Mouse (Mus musculus) liver, postnatal 0 days (tissue): ENCODE measurements around the gene Ing2. TPM values are rescaled to one million over a fixed set of nuclear protein-coding genes. Genes with fewer than 3 reads are reported as not detected.
A peak's percentile ranks its signal among the peaks of the same experiment; 100 is the strongest.

Source experiments
- ATAC-seq: fragments of 200-750 bp; cut with Nextera tagmentation; 2 replicates; pipeline ENCODE4 v1.8.0; 2017; ENCODE audit warnings: mild to moderate bottlenecking, moderate library complexity
- DNase-seq: peaks from one replicate; pipeline ENCODE4 v3.0.0-alpha.2; 2016
- H3K27ac ChIP-seq: fragments of 300-500 bp; sonication (generic); 2 replicates; pipeline ENCODE4 v1.5.1; 2014; ENCODE audit warnings: antibody characterized with exemption, moderate library complexity, mild to moderate bottlenecking, low read depth
- H3K27me3 ChIP-seq: fragments of 300-500 bp; sonication (generic); 2 replicates; pipeline ENCODE4 v1.6.1; 2014; ENCODE audit warnings: low read length, control low read depth, mixed read lengths; ENCODE audit not compliant: insufficient read depth
- H3K36me3 ChIP-seq: fragments of 300-500 bp; sonication (generic); replicated peaks from 2 replicates; pipeline ENCODE4 v1.6.1; 2014; ENCODE audit warnings: mild to moderate bottlenecking, control low read depth, low read length, moderate library complexity, mixed read lengths; ENCODE audit not compliant: insufficient read depth
- H3K4me1 ChIP-seq: fragments of 300-500 bp; sonication (generic); 2 replicates; pipeline ENCODE4 v1.6.1; 2014; ENCODE audit warnings: antibody characterized with exemption, mild to moderate bottlenecking, control low read depth; ENCODE audit not compliant: insufficient read depth
- H3K4me2 ChIP-seq: fragments of 300-500 bp; sonication (generic); 2 replicates; pipeline ENCODE4 v1.6.1; 2014; ENCODE audit warnings: low read depth, mild to moderate bottlenecking, low read length, moderate library complexity, mixed read lengths
- H3K4me3 ChIP-seq: fragments of 300-500 bp; sonication (generic); 2 replicates; pipeline ENCODE4 v1.5.1; 2014; ENCODE audit warnings: low read depth, low read length
- H3K9ac ChIP-seq: fragments of 300-500 bp; sonication (generic); replicated peaks from 2 replicates; pipeline ENCODE4 v1.6.1; 2014; ENCODE audit warnings: mild to moderate bottlenecking, moderate library complexity
- H3K9me3 ChIP-seq: fragments of 300-500 bp; sonication (generic); 2 replicates; pipeline ENCODE4 v1.6.1; 2016; ENCODE audit warnings: mild to moderate bottlenecking, control low read depth, low read length, mixed read lengths
- CTCF ChIP-seq: sonication (generic); IDR thresholded peaks from 2 replicates; pipeline ENCODE4 v1.5.1; 2016; ENCODE audit warnings: antibody characterized with exemption, low read depth
- EP300 ChIP-seq: IDR thresholded peaks from 2 replicates; pipeline ENCODE4 v1.6.1; 2016; ENCODE audit warnings: antibody characterized with exemption, low read depth, mild to moderate bottlenecking
- WGBS: fragments of 180-500 bp; shearing (Covaris S2); extraction: QIAGEN DNeasy Blood & Tissue Kit; methylation state at CpG from one replicate; pipeline ENCODE4 v1.1.7; 2014; ENCODE audit not compliant: insufficient replicate concordance; 5-methylcytosine and 5-hydroxymethylcytosine counted together
- polyA plus RNA-seq: library from polyadenylated mRNA; unstranded; fragments of >200 nt; fragmentation: Nextera tagmentation; extraction: Ambion mirVana; gene quantifications from 2 replicates; pipeline ENCODE4 v1.2.1, GENCODE M21; 2015

Ing2 gene
- polyA plus RNA-seq: 10.3 and 12.6 TPM in 2 replicates

DNA sequence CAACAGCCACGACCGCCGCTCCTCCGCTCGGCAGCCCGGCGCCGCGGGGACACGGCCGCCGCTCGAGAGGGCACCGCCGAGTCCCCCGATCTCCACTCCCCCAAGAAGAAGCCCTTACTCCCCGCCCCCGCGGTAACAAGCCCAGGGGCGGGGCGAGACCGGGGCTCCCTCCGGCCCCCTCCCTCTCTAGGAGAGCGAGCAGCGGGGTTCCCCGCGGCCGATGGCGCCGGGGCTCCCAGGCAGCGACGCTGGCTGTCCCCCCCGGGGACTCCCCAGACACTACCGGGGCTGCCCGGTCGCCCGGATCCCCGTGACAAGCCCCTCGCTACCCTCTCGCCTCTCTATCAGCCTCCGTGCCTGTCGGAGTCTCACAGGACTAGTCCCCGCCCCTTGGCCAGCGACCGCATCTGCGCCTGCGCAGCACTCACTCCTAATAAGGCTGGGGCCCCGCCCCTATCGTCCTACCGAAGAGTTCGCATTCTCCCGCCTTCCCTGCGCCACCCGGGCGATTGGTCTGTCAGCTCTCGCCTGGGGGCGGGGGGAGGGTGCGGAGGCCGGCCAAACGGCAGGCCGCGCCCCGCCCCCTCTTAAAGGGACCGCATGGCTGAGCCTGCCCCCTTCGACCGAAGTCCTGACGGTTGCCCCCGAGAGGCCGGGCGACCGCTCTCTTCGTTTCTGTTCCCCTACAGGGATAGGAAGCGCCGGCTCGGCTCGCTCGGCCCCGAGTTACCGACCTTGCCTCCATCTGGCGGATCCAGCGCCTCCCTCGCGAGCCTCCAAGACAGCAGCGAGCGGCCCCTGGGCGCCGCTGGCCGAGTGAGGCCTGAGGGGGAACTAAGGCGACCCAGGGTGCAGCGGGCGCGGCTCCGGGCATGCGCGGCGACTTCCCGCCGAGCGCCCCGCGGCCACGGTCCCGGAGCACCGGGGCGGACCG is at the start of gene Ing2:
Gene Ing2, minus strand, starts transcription at position 780 of the 934 bp plus-strand sequence.
- TF ChIP-seq CTCF (no peak; the same call in 1 of the 2 replicates), EP300 (no peak; the same call in 1 of the 2 replicates)
- DNase-seq (peak; percentile 100), ATAC-seq (peak; percentile 89)
- peak within 1 kb of the TSS; percentile 87 for H3K4me3 ChIP-seq
- peak within 1 kb of the TSS; percentile 90 for H3K4me2 ChIP-seq
- 3% methylated on average over 75 of the region's 106 CpGs for WGBS
- H3K36me3 ChIP-seq: no peaks in the 10 kb centered on the region
- H3K27ac ChIP-seq: peak within 1 kb of the TSS; percentile 97
- peaks cover 13% of the 10 kb centered on the region for H3K4me1 ChIP-seq
- peak within 1 kb of the TSS; percentile 89 for H3K9ac ChIP-seq
- no peaks in the 10 kb centered on the region for H3K27me3 ChIP-seq
- no peaks in the 10 kb centered on the region for H3K9me3 ChIP-seq

DNA sequence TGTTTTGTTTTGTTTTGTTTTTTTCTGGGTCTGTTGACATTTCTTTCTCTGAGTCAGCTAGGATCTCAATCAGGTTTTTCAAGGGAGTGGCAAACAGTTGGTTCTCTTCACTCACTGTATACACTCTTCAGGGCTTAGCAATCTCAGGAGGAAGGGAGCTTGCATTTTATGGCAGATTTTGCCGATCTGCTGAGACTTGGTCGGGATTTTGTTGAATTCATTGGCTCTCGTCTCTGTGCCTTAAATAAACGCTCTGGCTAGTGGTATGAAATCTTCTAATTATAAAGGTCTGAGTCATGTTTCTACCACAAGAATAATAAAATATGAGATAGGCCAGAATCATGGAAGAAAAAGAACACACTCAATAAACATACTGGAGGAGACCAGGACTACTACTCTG is 46.3 kb upstream of the Ing2 start:
- H3K4me2 ChIP-seq: no peak overlapping the region
- no peaks in the 10 kb centered on the region for H3K4me1 ChIP-seq
- TF ChIP-seq EP300: no peak
- TF ChIP-seq CTCF: no peak
- H3K36me3 ChIP-seq: no peaks in the 10 kb centered on the region
- H3K9ac ChIP-seq: no peak overlapping the region
- DNase-seq: no peak
- H3K27ac ChIP-seq: no peak overlapping the region
- no peaks in the 10 kb centered on the region for H3K9me3 ChIP-seq
- H3K4me3 ChIP-seq: no peak overlapping the region
- WGBS: 72% methylated on average over 4 of the region's 4 CpGs
- H3K27me3 ChIP-seq: no peaks in the 10 kb centered on the region
- no peak for ATAC-seq

DNA sequence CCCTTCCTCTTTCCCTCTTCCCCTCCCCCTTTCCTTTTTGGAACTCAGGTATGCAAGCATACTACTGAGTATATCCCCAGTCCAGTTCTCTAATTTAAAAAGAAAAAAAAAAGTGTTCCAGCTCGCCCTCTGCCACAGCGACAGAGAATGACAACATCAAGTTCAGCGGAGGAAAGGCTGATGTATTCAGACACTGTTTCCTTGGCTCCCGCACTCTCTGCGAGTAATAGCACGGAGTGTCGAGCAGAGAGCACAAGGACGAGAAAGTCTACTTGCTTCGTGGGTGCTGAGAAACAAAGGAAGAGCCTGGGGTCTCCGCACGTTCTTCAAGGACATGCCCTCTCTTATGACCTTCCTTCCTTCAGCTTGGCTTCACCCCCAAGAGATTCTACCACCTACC is 43.3 kb upstream of the Ing2 start:
- no peak for ATAC-seq
- Histone ChIP-seq H3K4me2 (no peak overlapping the region), H3K4me3 (no peak overlapping the region), H3K9ac (no peak overlapping the region), H3K27ac (no peak overlapping the region), H3K9me3 (no peaks in the 10 kb centered on the region), H3K36me3 (no peaks in the 10 kb centered on the region), H3K27me3 (no peaks in the 10 kb centered on the region), H3K4me1 (peaks cover 9% of the 10 kb centered on the region)
- peak; percentile 18; the same call in 1 of the 2 replicates for TF ChIP-seq CTCF
- no peak for TF ChIP-seq EP300
- DNase-seq: no peak
- 20% methylated on average over 11 of the region's 11 CpGs for WGBS

DNA sequence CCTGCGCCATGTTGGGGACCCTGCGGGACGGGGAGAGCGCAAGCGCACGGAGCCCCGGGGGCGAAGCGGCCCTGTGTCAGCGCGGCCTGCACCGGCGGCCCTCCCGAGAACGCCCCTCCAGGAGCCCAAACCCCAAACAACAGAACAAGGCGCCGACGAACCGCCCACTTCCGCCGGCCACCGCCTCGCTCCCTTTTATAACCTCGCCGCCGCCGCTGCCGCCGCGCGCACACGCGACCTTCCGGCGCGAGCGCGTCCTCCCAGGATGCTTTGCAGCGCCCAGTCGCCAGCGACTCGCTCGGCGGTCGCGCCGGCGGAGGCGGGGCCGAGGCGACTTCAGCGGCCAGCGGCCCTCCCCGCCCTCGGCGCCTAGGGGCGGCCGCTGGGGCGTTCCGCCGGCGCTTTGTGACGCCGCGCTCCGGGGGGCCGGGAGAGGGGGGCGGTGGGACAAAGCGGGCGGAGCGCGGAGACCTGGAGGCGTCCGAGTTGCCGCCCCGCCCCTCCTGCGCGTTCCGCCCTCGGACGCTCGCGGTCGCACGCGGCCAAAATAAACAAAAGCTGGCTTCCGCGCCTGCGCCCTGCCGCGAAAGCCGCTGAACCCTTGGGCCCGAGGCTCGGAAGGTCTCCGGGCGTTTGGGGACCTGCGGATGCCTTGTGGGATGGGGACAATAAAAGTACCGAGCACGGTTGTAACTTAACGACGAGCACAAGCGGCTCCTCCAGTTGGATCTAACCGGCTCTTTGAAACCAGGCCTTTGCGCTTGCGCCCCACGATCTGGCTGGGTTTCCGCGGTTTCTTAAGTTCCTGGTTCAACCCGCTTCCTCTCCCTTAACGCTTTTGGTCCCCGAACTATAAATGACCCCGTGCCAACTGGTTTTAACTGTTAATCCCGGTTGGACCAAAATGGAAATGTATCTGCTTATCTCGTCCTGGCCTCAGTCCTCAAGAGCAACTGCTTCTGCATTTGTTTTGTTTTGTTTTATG is 38.7 kb upstream of the Ing2 start, which contains the start of gene Cdkn2aip:
Gene Cdkn2aip, minus strand, starts transcription at position 172 of the 985 bp plus-strand sequence.
- ATAC-seq (peak; percentile 95), DNase-seq (peak; percentile 96)
- TF ChIP-seq CTCF (no peak), EP300 (no peak)
- Histone ChIP-seq H3K36me3 (peaks cover 16% of the 10 kb centered on the region), H3K27ac (peak within 1 kb of the TSS; percentile 99), H3K4me1 (peaks cover 21% of the 10 kb centered on the region), H3K4me3 (peak within 1 kb of the TSS; percentile 99), H3K27me3 (no peaks in the 10 kb centered on the region), H3K9ac (peak within 1 kb of the TSS; percentile 94), H3K9me3 (no peaks in the 10 kb centered on the region), H3K4me2 (peak within 1 kb of the TSS; percentile 89)
- WGBS: 3% methylated on average over 71 of the region's 114 CpGs

DNA sequence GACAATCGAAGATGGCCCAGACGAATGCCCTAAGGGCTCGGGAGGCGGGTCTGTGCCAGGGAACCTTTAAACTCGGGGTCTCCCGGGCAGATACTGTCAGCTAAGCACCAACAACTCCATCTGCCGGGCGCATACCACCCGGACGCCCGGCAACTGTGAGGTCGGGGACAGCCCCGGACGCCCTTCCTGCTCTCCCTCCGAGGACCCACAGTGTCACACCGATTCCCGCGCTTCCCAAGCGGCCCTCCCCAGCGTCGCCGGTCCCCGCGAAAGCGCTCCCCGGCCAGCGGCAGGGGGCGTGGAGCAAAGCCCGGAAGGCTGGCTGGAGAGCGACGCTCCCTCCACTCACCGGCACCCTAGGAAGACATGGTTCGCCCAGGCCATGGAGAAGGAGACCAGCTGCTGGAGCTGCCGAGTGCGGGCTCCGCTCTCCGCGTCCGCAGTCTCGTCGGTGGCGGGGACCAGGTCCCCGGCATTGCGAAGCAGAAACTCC is 37.9 kb upstream of the Ing2 start:
- no peak for TF ChIP-seq EP300
- TF ChIP-seq CTCF: peak; percentile 41; the same call in 1 of the 2 replicates
- H3K27me3 ChIP-seq: no peaks in the 10 kb centered on the region

More for the DNA sequence above, 37.9 kb upstream of the Ing2 start:
- Histone ChIP-seq H3K4me1 (peaks cover 24% of the 10 kb centered on the region), H3K27ac (peak overlapping the region; percentile 99), H3K9me3 (no peaks in the 10 kb centered on the region), H3K4me2 (peak overlapping the region; percentile 89), H3K9ac (peak overlapping the region; percentile 94), H3K36me3 (peaks cover 23% of the 10 kb centered on the region), H3K4me3 (peak overlapping the region; percentile 99)
- WGBS: under 1% methylated on average over 35 of the region's 44 CpGs
- ATAC-seq (peak; percentile 30), DNase-seq (peak; percentile 72)
